Mouse (Mus musculus): Measurements from ENCODE around the gene Epha2. TPM values are rescaled to one million over a fixed set of nuclear protein-coding genes. Genes with fewer than 3 reads are reported as not detected.

Gene Epha2
- polyA plus RNA-seq, 1 experiment from 2014 or later = 2.3 TPM

- DNase-seq (ENCODE audit: low spot score) (no peak), ATAC-seq (replicated peaks; ENCODE audit: low FRiP score) (no peak)
- H3K27me3 ChIP-seq (ENCODE audit: control insufficient read depth, insufficient read depth, low read length) = peaks cover 11% of the 10 kb centered on the region
- no peak overlapping the region for H3K4me2 ChIP-seq (ENCODE audit: low read depth, low read length, severe bottlenecking)
- no peak overlapping the region for H3K27ac ChIP-seq (ENCODE audit: low read depth, low read length)
- peaks cover 12% of the 10 kb centered on the region for H3K4me1 ChIP-seq (replicated peaks; ENCODE audit: control insufficient read depth, insufficient read depth, low read length)
- H3K36me3 ChIP-seq (ENCODE audit: control insufficient read depth, insufficient read depth, low read length) = no peaks in the 10 kb centered on the region
- no peak overlapping the region for H3K4me3 ChIP-seq (ENCODE audit: low read depth, low read length)
- WGBS = 49% methylated on average over 7 of the region's 7 CpGs
- H3K9me3 ChIP-seq (ENCODE audit: control insufficient read depth, low read length) = no peaks in the 10 kb centered on the region
- no peak overlapping the region for H3K9ac ChIP-seq (ENCODE audit: low read length)
Measured at GRCm38 (mm10) chr4:141303402-141304222, 2.6 kb downstream of the Epha2 start.

- Histone ChIP-seq H3K27ac (ENCODE audit: low read depth, low read length) (no peak overlapping the region), H3K9ac (ENCODE audit: low read length) (no peak overlapping the region), H3K9me3 (ENCODE audit: control insufficient read depth, low read length) (no peaks in the 10 kb centered on the region), H3K27me3 (ENCODE audit: control insufficient read depth, insufficient read depth, low read length) (peaks cover 11% of the 10 kb centered on the region), H3K36me3 (ENCODE audit: control insufficient read depth, insufficient read depth, low read length) (no peaks in the 10 kb centered on the region), H3K4me3 (ENCODE audit: low read depth, low read length) (no peak overlapping the region), H3K4me2 (ENCODE audit: low read depth, low read length, severe bottlenecking) (no peak overlapping the region), H3K4me1 (replicated peaks; ENCODE audit: control insufficient read depth, insufficient read depth, low read length) (peaks cover 12% of the 10 kb centered on the region)
- DNase-seq (ENCODE audit: low spot score) (no peak), ATAC-seq (replicated peaks; ENCODE audit: low FRiP score) (no peak)
- WGBS = 87% methylated on average over 4 of the region's 4 CpGs
Measured at GRCm38 (mm10) chr4:141304223-141304611, 3.2 kb downstream of the Epha2 start.

GRCm38 (mm10) chr4:141306057-141306456 is 5.0 kb downstream of the Epha2 start:
- H3K4me3 ChIP-seq (ENCODE audit: low read depth, low read length) = no peak overlapping the region
- H3K4me2 ChIP-seq (ENCODE audit: low read depth, low read length, severe bottlenecking) = no peak overlapping the region
- no peak for DNase-seq (ENCODE audit: low spot score)
- H3K9ac ChIP-seq (ENCODE audit: low read length) = no peak overlapping the region
- no peak overlapping the region for H3K27ac ChIP-seq (ENCODE audit: low read depth, low read length)
- H3K36me3 ChIP-seq (ENCODE audit: control insufficient read depth, insufficient read depth, low read length) = no peaks in the 10 kb centered on the region
- H3K27me3 ChIP-seq (ENCODE audit: control insufficient read depth, insufficient read depth, low read length) = peaks cover 8% of the 10 kb centered on the region
- peaks cover 26% of the 10 kb centered on the region for H3K4me1 ChIP-seq (replicated peaks; ENCODE audit: control insufficient read depth, insufficient read depth, low read length)
- no peaks in the 10 kb centered on the region for H3K9me3 ChIP-seq (ENCODE audit: control insufficient read depth, low read length)
- ATAC-seq (replicated peaks; ENCODE audit: low FRiP score) = no peak
- WGBS = 27% methylated on average over 8 of the region's 8 CpGs

- H3K27me3 ChIP-seq (ENCODE audit: control insufficient read depth, insufficient read depth, low read length) = peaks cover under 1% of the 10 kb centered on the region; the same call in 1 of the 2 replicates
- DNase-seq (ENCODE audit: low spot score) = no peak
- ATAC-seq (replicated peaks; ENCODE audit: low FRiP score) = no peak
- no peaks in the 10 kb centered on the region for H3K36me3 ChIP-seq (ENCODE audit: control insufficient read depth, insufficient read depth, low read length)
- H3K9me3 ChIP-seq (ENCODE audit: control insufficient read depth, low read length) = no peaks in the 10 kb centered on the region
- no peak overlapping the region for H3K27ac ChIP-seq (ENCODE audit: low read depth, low read length)
- no peak overlapping the region for H3K9ac ChIP-seq (ENCODE audit: low read length)
- H3K4me3 ChIP-seq (ENCODE audit: low read depth, low read length) = no peak overlapping the region
- 96% methylated on average over 22 of the region's 22 CpGs for WGBS
- H3K4me1 ChIP-seq (replicated peaks; ENCODE audit: control insufficient read depth, insufficient read depth, low read length) = peaks cover 22% of the 10 kb centered on the region
- H3K4me2 ChIP-seq (ENCODE audit: low read depth, low read length, severe bottlenecking) = no peak overlapping the region
Measured at GRCm38 (mm10) chr4:141308381-141308780, 7.3 kb downstream of the Epha2 start.

GRCm38 (mm10) chr4:141308857-141309772 is 8.1 kb downstream of the Epha2 start:
- 95% methylated on average over 34 of the region's 34 CpGs for WGBS
- no peak for DNase-seq (ENCODE audit: low spot score)
- Histone ChIP-seq H3K4me2 (ENCODE audit: low read depth, low read length, severe bottlenecking) (no peak overlapping the region), H3K27ac (ENCODE audit: low read depth, low read length) (no peak overlapping the region), H3K4me3 (ENCODE audit: low read depth, low read length) (no peak overlapping the region), H3K9me3 (ENCODE audit: control insufficient read depth, low read length) (no peaks in the 10 kb centered on the region), H3K4me1 (replicated peaks; ENCODE audit: control insufficient read depth, insufficient read depth, low read length) (peaks cover 22% of the 10 kb centered on the region), H3K27me3 (ENCODE audit: control insufficient read depth, insufficient read depth, low read length) (no peaks in the 10 kb centered on the region; the same call in 1 of the 2 replicates), H3K9ac (ENCODE audit: low read length) (no peak overlapping the region; the same call in 1 of the 2 replicates), H3K36me3 (ENCODE audit: control insufficient read depth, insufficient read depth, low read length) (no peaks in the 10 kb centered on the region)
- no peak for ATAC-seq (replicated peaks; ENCODE audit: low FRiP score)

- H3K27ac ChIP-seq (ENCODE audit: low read depth, low read length) = peak overlapping the region; percentile 31; the same call in 1 of the 2 replicates
- DNase-seq (ENCODE audit: low spot score) = no peak
Measured at GRCm38 (mm10) chr4:141309773-141310145, 8.7 kb downstream of the Epha2 start.

GRCm38 (mm10) chr4:141310191-141310606 is 9.2 kb downstream of the Epha2 start:
- no peak overlapping the region for H3K4me3 ChIP-seq (ENCODE audit: low read depth, low read length)
- peak; percentile 76 for DNase-seq (ENCODE audit: low spot score)
- no peaks in the 10 kb centered on the region for H3K9me3 ChIP-seq (ENCODE audit: control insufficient read depth, low read length)
- H3K27ac ChIP-seq (ENCODE audit: low read depth, low read length) = no peak overlapping the region
- WGBS = 8% methylated on average over 8 of the region's 8 CpGs
- no peaks in the 10 kb centered on the region for H3K27me3 ChIP-seq (ENCODE audit: control insufficient read depth, insufficient read depth, low read length)
- H3K9ac ChIP-seq (ENCODE audit: low read length) = no peak overlapping the region; the same call in 1 of the 2 replicates
- H3K4me2 ChIP-seq (ENCODE audit: low read depth, low read length, severe bottlenecking) = peak overlapping the region; percentile 19; the same call in 1 of the 2 replicates
- no peaks in the 10 kb centered on the region for H3K36me3 ChIP-seq (ENCODE audit: control insufficient read depth, insufficient read depth, low read length)
- peaks cover 22% of the 10 kb centered on the region for H3K4me1 ChIP-seq (replicated peaks; ENCODE audit: control insufficient read depth, insufficient read depth, low read length)
- peak; percentile 52 for ATAC-seq (replicated peaks; ENCODE audit: low FRiP score)

More at GRCm38 (mm10) chr4:141309773-141310145, 8.7 kb downstream of the Epha2 start:
- Histone ChIP-seq H3K4me2 (ENCODE audit: low read depth, low read length, severe bottlenecking) (no peak overlapping the region; the same call in 1 of the 2 replicates), H3K9me3 (ENCODE audit: control insufficient read depth, low read length) (no peaks in the 10 kb centered on the region), H3K36me3 (ENCODE audit: control insufficient read depth, insufficient read depth, low read length) (no peaks in the 10 kb centered on the region), H3K9ac (ENCODE audit: low read length) (peak overlapping the region; percentile 21; the same call in 1 of the 2 replicates), H3K4me3 (ENCODE audit: low read depth, low read length) (no peak overlapping the region), H3K4me1 (replicated peaks; ENCODE audit: control insufficient read depth, insufficient read depth, low read length) (peaks cover 22% of the 10 kb centered on the region), H3K27me3 (ENCODE audit: control insufficient read depth, insufficient read depth, low read length) (no peaks in the 10 kb centered on the region)
- 29% methylated on average over 10 of the region's 10 CpGs for WGBS
- ATAC-seq (replicated peaks; ENCODE audit: low FRiP score) = no peak; the same call in 1 of the 2 replicates

GRCm38 (mm10) chr4:141311078-141311477 is 10.0 kb downstream of the Epha2 start:
- Histone ChIP-seq H3K4me1 (replicated peaks; ENCODE audit: control insufficient read depth, insufficient read depth, low read length) (peaks cover 22% of the 10 kb centered on the region), H3K4me2 (ENCODE audit: low read depth, low read length, severe bottlenecking) (no peak overlapping the region), H3K4me3 (ENCODE audit: low read depth, low read length) (no peak overlapping the region), H3K36me3 (ENCODE audit: control insufficient read depth, insufficient read depth, low read length) (no peaks in the 10 kb centered on the region), H3K27me3 (ENCODE audit: control insufficient read depth, insufficient read depth, low read length) (no peaks in the 10 kb centered on the region), H3K9me3 (ENCODE audit: control insufficient read depth, low read length) (no peaks in the 10 kb centered on the region), H3K27ac (ENCODE audit: low read depth, low read length) (no peak overlapping the region), H3K9ac (ENCODE audit: low read length) (no peak overlapping the region)
- no peak for ATAC-seq (replicated peaks; ENCODE audit: low FRiP score)
- DNase-seq (ENCODE audit: low spot score) = no peak
- WGBS = 78% methylated on average over 7 of the region's 7 CpGs
